Mouse (Mus musculus): ENCODE results near the gene Cdc20b. TPM values are rescaled to one million over a fixed set of nuclear protein-coding genes. Genes with fewer than 3 reads are reported as not detected.

Cdc20b gene
- polyA plus RNA-seq, 1 experiment, result not detected

- H3K4me3 ChIP-seq (ENCODE audit: insufficient read depth, low read depth, low read length), result no peak overlapping the region
- H3K27ac ChIP-seq (ENCODE audit: insufficient read depth, low read depth, low read length), result no peak overlapping the region
These were observed 44.1 kb downstream of the Cdc20b start for GRCm38 (mm10) chr13:113079021-113079420.

DNA sequence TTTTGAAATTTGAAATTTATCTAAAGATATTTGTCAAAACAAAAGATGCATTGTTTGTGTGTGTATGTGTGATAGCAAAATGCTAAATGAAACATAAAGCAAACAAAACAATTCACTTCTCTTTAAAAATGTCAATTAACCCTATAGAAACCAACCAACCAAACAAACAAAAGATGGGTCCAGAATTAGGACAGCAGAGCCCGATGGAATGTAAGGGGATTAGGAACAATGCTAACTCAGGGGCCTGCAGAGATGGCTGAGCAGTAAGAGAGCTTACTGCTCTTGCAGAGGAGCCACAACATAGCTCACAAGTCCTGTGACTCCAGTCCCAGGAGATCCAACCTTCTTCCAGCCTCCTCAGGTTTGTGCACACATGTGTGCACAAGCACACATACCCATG is 47.2 kb downstream of the Cdc20b start:
- no peaks in the 10 kb centered on the region for H3K4me1 ChIP-seq (ENCODE audit: control insufficient read depth, insufficient read depth, low read length)
- H3K27ac ChIP-seq (ENCODE audit: insufficient read depth, low read depth, low read length), result no peak overlapping the region
- WGBS, result 33% methylated on average over 1 of the region's 1 CpGs
- TF ChIP-seq POLR2A (IDR thresholded peaks at IDR 0.05; ENCODE audit: insufficient read depth, low read depth, low read length) (no peak), CTCF (IDR thresholded peaks at IDR 0.05; ENCODE audit: insufficient read depth, low read depth, low read length) (no peak)
- no peak overlapping the region for H3K4me3 ChIP-seq (ENCODE audit: insufficient read depth, low read depth, low read length)

More at GRCm38 (mm10) chr13:113079021-113079420, 44.1 kb downstream of the Cdc20b start:
- no peaks in the 10 kb centered on the region for H3K4me1 ChIP-seq (ENCODE audit: control insufficient read depth, insufficient read depth, low read length)
- TF ChIP-seq POLR2A (IDR thresholded peaks at IDR 0.05; ENCODE audit: insufficient read depth, low read depth, low read length) (no peak), CTCF (IDR thresholded peaks at IDR 0.05; ENCODE audit: insufficient read depth, low read depth, low read length) (no peak)
- 78% methylated on average over 9 of the region's 9 CpGs for WGBS

DNA sequence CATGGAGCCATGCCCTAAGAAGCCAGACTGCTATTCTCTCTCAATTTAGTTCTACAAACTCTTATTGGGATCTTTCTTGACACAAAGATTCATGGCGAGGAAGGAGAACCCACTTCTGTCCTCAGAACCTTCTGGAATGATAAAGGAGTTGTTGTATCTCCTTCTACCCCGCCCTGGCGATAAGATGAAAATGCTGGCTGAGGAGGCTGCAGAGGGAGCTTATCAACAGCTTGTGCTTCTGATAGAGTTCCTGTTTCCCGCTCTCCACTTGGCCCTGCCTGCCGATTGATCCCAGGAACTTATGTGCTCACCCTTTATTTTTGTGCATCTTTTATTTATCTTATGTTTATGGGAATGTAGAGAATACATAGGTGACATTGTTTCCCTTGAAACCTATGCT is 49.8 kb downstream of the Cdc20b start:
- Histone ChIP-seq H3K4me3 (ENCODE audit: insufficient read depth, low read depth, low read length) (no peak overlapping the region), H3K4me1 (ENCODE audit: control insufficient read depth, insufficient read depth, low read length) (no peaks in the 10 kb centered on the region), H3K27ac (ENCODE audit: insufficient read depth, low read depth, low read length) (no peak overlapping the region)
- WGBS, result 81% methylated on average over 5 of the region's 5 CpGs
- no peak for TF ChIP-seq CTCF (IDR thresholded peaks at IDR 0.05; ENCODE audit: insufficient read depth, low read depth, low read length)
- TF ChIP-seq POLR2A (IDR thresholded peaks at IDR 0.05; ENCODE audit: insufficient read depth, low read depth, low read length), result no peak

DNA sequence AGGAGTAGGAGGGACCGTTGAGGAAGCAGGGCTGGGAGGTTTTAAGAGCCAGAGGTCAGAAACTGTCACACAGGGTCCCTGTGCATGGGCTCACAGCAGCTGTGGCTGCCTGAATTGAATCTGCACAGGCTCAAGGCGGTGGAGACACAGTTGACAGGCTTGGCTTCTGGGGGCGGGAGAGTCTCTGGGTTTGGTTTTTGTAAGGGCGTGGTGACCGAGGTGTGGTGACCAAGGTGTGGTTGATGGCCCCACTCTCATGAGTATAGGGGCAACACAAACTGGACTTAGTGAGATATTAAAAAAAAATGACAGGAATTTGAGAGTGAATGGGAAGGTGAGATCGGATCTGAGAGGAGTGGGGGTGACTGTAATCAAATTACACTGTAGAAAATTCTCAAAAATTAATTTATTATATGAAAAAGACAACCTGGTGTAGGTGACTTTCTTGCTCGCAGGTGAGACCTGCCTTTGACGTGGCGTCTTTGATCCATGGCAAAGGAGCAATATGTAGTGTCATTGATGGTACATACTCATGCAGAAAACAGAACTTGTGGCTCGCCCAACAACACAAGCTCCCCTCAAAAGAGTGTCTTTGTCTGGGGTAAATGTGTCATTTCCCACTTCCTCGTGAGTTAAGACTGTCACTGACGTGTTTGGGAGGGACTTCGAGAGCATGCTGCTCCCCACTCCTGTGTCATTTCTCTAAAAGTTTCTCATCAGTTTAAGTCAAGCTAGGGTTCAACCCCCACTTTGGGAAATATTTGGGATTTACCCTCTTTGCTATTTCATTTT is 52.5 kb downstream of the Cdc20b start:
- TF ChIP-seq CTCF (IDR thresholded peaks at IDR 0.05; ENCODE audit: insufficient read depth, low read depth, low read length) (no peak), POLR2A (IDR thresholded peaks at IDR 0.05; ENCODE audit: insufficient read depth, low read depth, low read length) (no peak)
- H3K4me1 ChIP-seq (ENCODE audit: control insufficient read depth, insufficient read depth, low read length), result no peaks in the 10 kb centered on the region
- 87% methylated on average over 13 of the region's 13 CpGs for WGBS
- no peak overlapping the region for H3K27ac ChIP-seq (ENCODE audit: insufficient read depth, low read depth, low read length)
- no peak overlapping the region for H3K4me3 ChIP-seq (ENCODE audit: insufficient read depth, low read depth, low read length)

GRCm38 (mm10) chr13:113090489-113090888 is 55.6 kb downstream of the Cdc20b start:
- Histone ChIP-seq H3K4me3 (ENCODE audit: insufficient read depth, low read depth, low read length) (no peak overlapping the region), H3K27ac (ENCODE audit: insufficient read depth, low read depth, low read length) (no peak overlapping the region), H3K4me1 (ENCODE audit: control insufficient read depth, insufficient read depth, low read length) (no peaks in the 10 kb centered on the region)
- WGBS, result 85% methylated on average over 8 of the region's 8 CpGs
- TF ChIP-seq CTCF (IDR thresholded peaks at IDR 0.05; ENCODE audit: insufficient read depth, low read depth, low read length) (no peak), POLR2A (IDR thresholded peaks at IDR 0.05; ENCODE audit: insufficient read depth, low read depth, low read length) (no peak)

- no peaks in the 10 kb centered on the region for H3K4me1 ChIP-seq (ENCODE audit: control insufficient read depth, insufficient read depth, low read length)
- no peak overlapping the region for H3K27ac ChIP-seq (ENCODE audit: insufficient read depth, low read depth, low read length)
- TF ChIP-seq POLR2A (IDR thresholded peaks at IDR 0.05; ENCODE audit: insufficient read depth, low read depth, low read length), result no peak
- no peak for TF ChIP-seq CTCF (IDR thresholded peaks at IDR 0.05; ENCODE audit: insufficient read depth, low read depth, low read length)
- H3K4me3 ChIP-seq (ENCODE audit: insufficient read depth, low read depth, low read length), result no peak overlapping the region
- WGBS, result 61% methylated on average over 1 of the region's 1 CpGs
These were observed 59.7 kb downstream of the Cdc20b start for GRCm38 (mm10) chr13:113094618-113095017.

DNA sequence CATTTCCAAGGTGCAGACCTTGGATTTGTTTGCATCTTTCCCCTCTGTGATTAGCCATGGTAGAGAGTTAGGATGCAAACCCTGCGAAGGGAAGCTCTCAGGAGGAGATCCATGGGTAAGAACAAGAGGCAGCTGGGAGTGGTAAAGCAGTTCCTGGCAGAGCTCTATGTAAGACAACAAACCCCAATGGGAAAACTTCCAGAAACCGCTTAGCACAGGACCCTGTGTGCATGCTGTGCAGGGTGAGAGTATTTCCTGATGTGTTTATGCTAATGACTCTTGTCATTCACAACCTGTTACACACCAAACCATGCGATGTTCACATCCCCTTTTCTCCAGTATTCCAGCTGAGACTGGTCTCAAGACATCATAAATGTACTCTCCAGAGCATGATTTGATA is 62.1 kb downstream of the Cdc20b start:
- WGBS, result 55% methylated on average over 3 of the region's 3 CpGs
- Histone ChIP-seq H3K4me1 (ENCODE audit: control insufficient read depth, insufficient read depth, low read length) (no peaks in the 10 kb centered on the region), H3K4me3 (ENCODE audit: insufficient read depth, low read depth, low read length) (no peak overlapping the region), H3K27ac (ENCODE audit: insufficient read depth, low read depth, low read length) (no peak overlapping the region)
- TF ChIP-seq POLR2A (IDR thresholded peaks at IDR 0.05; ENCODE audit: insufficient read depth, low read depth, low read length) (no peak), CTCF (IDR thresholded peaks at IDR 0.05; ENCODE audit: insufficient read depth, low read depth, low read length) (no peak)

GRCm38 (mm10) chr13:113098406-113098805 is 63.5 kb downstream of the Cdc20b start:
- Histone ChIP-seq H3K4me3 (ENCODE audit: insufficient read depth, low read depth, low read length) (no peak overlapping the region), H3K4me1 (ENCODE audit: control insufficient read depth, insufficient read depth, low read length) (no peaks in the 10 kb centered on the region), H3K27ac (ENCODE audit: insufficient read depth, low read depth, low read length) (no peak overlapping the region)
- WGBS, result 95% methylated on average over 2 of the region's 2 CpGs
- TF ChIP-seq POLR2A (IDR thresholded peaks at IDR 0.05; ENCODE audit: insufficient read depth, low read depth, low read length), result no peak
- TF ChIP-seq CTCF (IDR thresholded peaks at IDR 0.05; ENCODE audit: insufficient read depth, low read depth, low read length), result no peak

DNA sequence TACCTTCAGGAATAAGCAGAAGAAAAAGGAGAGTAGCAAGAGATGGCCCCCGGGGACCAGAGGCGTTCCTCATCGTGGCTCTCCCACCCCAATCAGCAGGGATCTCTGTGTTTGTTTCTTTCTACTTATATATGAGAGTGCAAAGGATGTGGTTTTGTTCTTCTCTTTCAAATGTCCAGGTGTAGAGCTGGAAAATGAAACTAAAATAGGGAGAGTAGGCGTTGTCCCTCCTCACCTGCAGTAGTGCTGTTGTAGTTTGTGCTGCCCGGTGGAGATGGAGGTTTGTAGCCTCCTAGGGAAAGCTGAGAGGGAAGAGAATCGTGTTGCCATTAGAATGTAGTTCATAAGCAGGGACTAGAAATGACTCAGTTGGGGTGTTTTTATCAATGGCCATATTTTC is 66.0 kb downstream of the Cdc20b start, which contains the start of gene Gzma:
Gzma (minus strand) TSS at position 103 of the 400 bp plus-strand sequence.
- TF ChIP-seq CTCF (IDR thresholded peaks at IDR 0.05; ENCODE audit: insufficient read depth, low read depth, low read length) (no peak), POLR2A (IDR thresholded peaks at IDR 0.05; ENCODE audit: insufficient read depth, low read depth, low read length) (no peak)
- WGBS, result 91% methylated on average over 6 of the region's 6 CpGs
- Histone ChIP-seq H3K4me1 (ENCODE audit: control insufficient read depth, insufficient read depth, low read length) (no peaks in the 10 kb centered on the region), H3K4me3 (ENCODE audit: insufficient read depth, low read depth, low read length) (no peak within 1 kb of the TSS), H3K27ac (ENCODE audit: insufficient read depth, low read depth, low read length) (no peak within 1 kb of the TSS)

All from olfactory bulb, adult 2 months (tissue).